Mouse (Mus musculus) kidney, adult 2 months (tissue): ENCODE results near the gene Tet3. TPM values are rescaled to one million over a fixed set of nuclear protein-coding genes. Genes with fewer than 3 reads are reported as not detected.

Source experiments
- DNase-seq: peaks from one replicate; pipeline ENCODE4 v3.0.0; 2021
- H3K27ac ChIP-seq: fragments of 200-500 bp; 2 replicates; pipeline ENCODE4 v1.5.1; 2012; ENCODE audit warnings: low read depth, low read length, control low read depth, inconsistent platforms; ENCODE audit not compliant: insufficient read depth
- H3K27me3 ChIP-seq: fragments of 200-500 bp; replicated peaks from 2 replicates; pipeline ENCODE4 v1.6.1; 2012; ENCODE audit warnings: mild to moderate bottlenecking, moderate library complexity, low read length, inconsistent platforms; ENCODE audit not compliant: control insufficient read depth, insufficient read depth
- H3K36me3 ChIP-seq: fragments of 200-500 bp; 2 replicates; pipeline ENCODE4 v1.6.1; 2012; ENCODE audit warnings: mild to moderate bottlenecking, moderate library complexity, low read length, inconsistent platforms; ENCODE audit not compliant: control insufficient read depth, insufficient read depth
- H3K4me1 ChIP-seq: fragments of 200-500 bp; 2 replicates; pipeline ENCODE4 v1.6.1; 2011; ENCODE audit warnings: low read length; ENCODE audit not compliant: control insufficient read depth, insufficient read depth
- H3K4me3 ChIP-seq: fragments of 200-500 bp; 2 replicates; pipeline ENCODE4 v1.5.1; 2011; ENCODE audit warnings: mild to moderate bottlenecking, low read depth, low read length, control low read depth; ENCODE audit not compliant: insufficient read depth
- CTCF ChIP-seq: fragments of 200-500 bp; conservative IDR thresholded peaks from 2 replicates; pipeline ENCODE4 v1.5.1; 2011; ENCODE audit warnings: low read depth, mild to moderate bottlenecking, control low read depth, low read length, moderate library complexity, mixed read lengths; ENCODE audit not compliant: insufficient read depth, insufficient read length
- POLR2A ChIP-seq: fragments of 200-500 bp; IDR thresholded peaks from one replicate; pipeline ENCODE4 v1.6.1; 2011; ENCODE audit warnings: low read depth, low read length, control low read depth
- WGBS: fragments of 180-500 bp; shearing (Covaris S2); methylation state at CpG from one replicate; pipeline ENCODE4 v1.1.7; 2018; 5-methylcytosine and 5-hydroxymethylcytosine counted together
- polyA plus RNA-seq: library from polyadenylated mRNA; depleted of rRNA; stranded (reverse); fragments of >200 nt; gene quantifications from 2 replicates; pipeline ENCODE4 v1.2.3, GENCODE M21; 2012

Tet3 gene
- polyA plus RNA-seq, 1 experiment: 8.0 TPM

- no peak for DNase-seq
- no peak overlapping the region for H3K27ac ChIP-seq
- H3K27me3 ChIP-seq: no peaks in the 10 kb centered on the region
- H3K4me1 ChIP-seq: peaks cover 14% of the 10 kb centered on the region; the same call in 1 of the 2 replicates
- WGBS: 91% methylated on average over 24 of the region's 24 CpGs
- TF ChIP-seq POLR2A: no peak
- TF ChIP-seq CTCF: no peak
- no peak overlapping the region for H3K4me3 ChIP-seq
- H3K36me3 ChIP-seq: no peaks in the 10 kb centered on the region
These were observed 106.0 kb downstream of the Tet3 start for GRCm38 (mm10) chr6:83352666-83353410.

GRCm38 (mm10) chr6:83351490-83352160 lies 107.3 kb downstream of the Tet3 start:
- no peak overlapping the region for H3K27ac ChIP-seq
- no peak for TF ChIP-seq POLR2A
- TF ChIP-seq CTCF: no peak
- H3K27me3 ChIP-seq: no peaks in the 10 kb centered on the region
- no peak for DNase-seq
- peaks cover 14% of the 10 kb centered on the region; the same call in 1 of the 2 replicates for H3K4me1 ChIP-seq
- H3K4me3 ChIP-seq: no peak overlapping the region
- H3K36me3 ChIP-seq: no peaks in the 10 kb centered on the region
- 85% methylated on average over 7 of the region's 7 CpGs for WGBS

GRCm38 (mm10) chr6:83350851-83351405 lies 108.0 kb downstream of the Tet3 start:
- no peak overlapping the region for H3K27ac ChIP-seq
- H3K4me3 ChIP-seq: no peak overlapping the region
- H3K27me3 ChIP-seq: no peaks in the 10 kb centered on the region
- DNase-seq: no peak
- H3K4me1 ChIP-seq: peaks cover 14% of the 10 kb centered on the region; the same call in 1 of the 2 replicates
- WGBS: 91% methylated on average over 16 of the region's 16 CpGs
- no peaks in the 10 kb centered on the region for H3K36me3 ChIP-seq
- TF ChIP-seq CTCF (no peak), POLR2A (no peak)

GRCm38 (mm10) chr6:83350172-83350571 lies 108.7 kb downstream of the Tet3 start:
- no peaks in the 10 kb centered on the region for H3K36me3 ChIP-seq
- WGBS: 78% methylated on average over 7 of the region's 7 CpGs
- no peak for DNase-seq

GRCm38 (mm10) chr6:83349274-83349958 lies 109.5 kb downstream of the Tet3 start:
- DNase-seq: peak; percentile 93
- Histone ChIP-seq H3K4me1 (peaks cover 10% of the 10 kb centered on the region; the same call in 1 of the 2 replicates), H3K36me3 (no peaks in the 10 kb centered on the region), H3K27ac (peak overlapping the region; percentile 46), H3K4me3 (peak overlapping the region; percentile 87), H3K27me3 (no peaks in the 10 kb centered on the region)
- under 1% methylated on average over 53 of the region's 53 CpGs for WGBS
- TF ChIP-seq POLR2A (peak; percentile 59), CTCF (peak; percentile 77)

More at GRCm38 (mm10) chr6:83350172-83350571, 108.7 kb downstream of the Tet3 start:
- Histone ChIP-seq H3K27ac (peak overlapping the region; percentile 46; the same call in 1 of the 2 replicates), H3K4me3 (peak overlapping the region; percentile 87), H3K4me1 (peaks cover 13% of the 10 kb centered on the region; the same call in 1 of the 2 replicates), H3K27me3 (no peaks in the 10 kb centered on the region)
- no peak for TF ChIP-seq POLR2A

GRCm38 (mm10) chr6:83348873-83349272 lies 110.0 kb downstream of the Tet3 start, which contains the start of gene Bola3:
Gene Bola3, plus strand, starts transcription at chr6:83349147.
- H3K27ac ChIP-seq: peak within 1 kb of the TSS; percentile 46
- no peaks in the 10 kb centered on the region for H3K27me3 ChIP-seq
- peaks cover 10% of the 10 kb centered on the region; the same call in 1 of the 2 replicates for H3K4me1 ChIP-seq
- WGBS: 28% methylated on average over 6 of the region's 6 CpGs
- no peak for DNase-seq
- H3K36me3 ChIP-seq: no peaks in the 10 kb centered on the region
- peak within 1 kb of the TSS; percentile 87 for H3K4me3 ChIP-seq
- TF ChIP-seq POLR2A: no peak
- TF ChIP-seq CTCF: no peak
